In the genomic region with DNA sequence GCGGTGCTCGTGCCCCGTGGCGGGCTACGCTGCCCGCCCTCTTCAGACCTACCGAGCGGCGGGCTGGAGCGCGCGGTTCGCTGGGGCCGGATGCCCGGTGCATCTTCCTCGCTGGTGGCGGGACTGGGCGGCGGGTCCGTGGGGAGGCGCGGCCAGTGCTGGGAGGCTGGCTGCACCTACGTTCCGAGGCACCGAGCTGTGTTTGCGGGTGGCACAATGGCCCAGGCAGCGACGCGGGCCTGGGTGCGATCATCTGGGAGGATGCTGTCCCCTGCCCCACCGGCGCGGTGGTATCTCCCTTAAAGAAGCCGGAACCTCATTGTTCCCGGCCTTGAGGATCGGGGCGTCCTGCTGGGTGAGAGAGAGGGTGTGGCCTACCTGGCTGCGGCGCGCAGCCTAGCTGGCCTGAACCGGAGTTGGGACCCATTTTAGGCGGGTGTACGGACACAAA, we compare ENCODE assay signal across 8 mouse cellular contexts. TPM values are rescaled to one million over a fixed set of nuclear protein-coding genes. Genes with fewer than 3 reads are reported as not detected.
DNase-seq lines count a peak whose midpoint lies in the region; ATAC-seq and TF ChIP-seq lines count a peak whose summit lies in the region.

TSS of gene Pdik1l (minus strand) at position 321 of the 451 bp plus-strand sequence.

- WGBS in forebrain, embryonic 14.5 days, result under 1% methylated on average over 43 of the region's 43 CpGs
- 0% methylated on average over 43 of the region's 43 CpGs for WGBS in lung, embryonic 14.5 days
- WGBS in olfactory bulb, adult 2 months, result under 1% methylated on average over 43 of the region's 43 CpGs

- H3K4me2 ChIP-seq in forebrain, embryonic 14.5 days (ENCODE audit: low read length), result peak within 1 kb of the TSS; percentile 86
- H3K4me2 ChIP-seq in lung, embryonic 14.5 days, result peak within 1 kb of the TSS; percentile 96

- peaks cover 32% of the 10 kb centered on the region for H3K36me3 ChIP-seq in G1E (replicated peaks)
- peaks cover 18% of the 10 kb centered on the region for H3K36me3 ChIP-seq in forebrain, embryonic 14.5 days (ENCODE audit: control insufficient read depth, insufficient read depth, low read length)
- peaks cover 19% of the 10 kb centered on the region for H3K36me3 ChIP-seq in lung, embryonic 14.5 days (ENCODE audit: insufficient read depth)

- H3K9ac ChIP-seq in forebrain, embryonic 14.5 days (ENCODE audit: low read length), result peak within 1 kb of the TSS; percentile 99
- H3K9ac ChIP-seq in lung, embryonic 14.5 days, result peak within 1 kb of the TSS; percentile 96

- peak within 1 kb of the TSS; percentile 100 for H3K27ac ChIP-seq in forebrain, embryonic 14.5 days (ENCODE audit: low read depth, low read length)
- peak within 1 kb of the TSS; percentile 98 for H3K27ac ChIP-seq in layer of hippocampus, adult 2 months
- H3K27ac ChIP-seq in lung, embryonic 14.5 days (ENCODE audit: low read depth), result peak within 1 kb of the TSS; percentile 99
- peak within 1 kb of the TSS; percentile 76 for H3K27ac ChIP-seq in olfactory bulb, adult 2 months (ENCODE audit: insufficient read depth, low read depth, low read length)

- intact Hi-C loops in heart, postnatal 25 days (cut with DNase I), result loop anchor here (2.0 kb wide), 2 partner anchors 37 to 101 kb away; partner anchors contain the start of gene Cep85

- no peak for TF ChIP-seq CTCF in G1E (IDR thresholded peaks at IDR 0.05; ENCODE audit: low read depth, low read length)
- no peak for TF ChIP-seq CTCF in layer of hippocampus, adult 2 months (conservative IDR thresholded peaks at IDR 0.05)
- TF ChIP-seq CTCF in lung, embryonic 14.5 days (IDR thresholded peaks at IDR 0.05; ENCODE audit: low read depth), result no peak
- no peak for TF ChIP-seq CTCF in olfactory bulb, adult 2 months (IDR thresholded peaks at IDR 0.05; ENCODE audit: insufficient read depth, low read depth, low read length)

- DNase-seq in G1E (ENCODE audit: low spot score), result peak; percentile 83
- peak; percentile 91 for DNase-seq in forebrain, embryonic 14.5 days (ENCODE audit: low spot score)
- DNase-seq in heart, postnatal 25 days (ENCODE audit: low spot score), result peak; percentile 46
- peak; percentile 50 to 66 for DNase-seq in layer of hippocampus, adult 2 months (ENCODE audit: low spot score in 2 of 2)
- DNase-seq in lung, embryonic 14.5 days, result peak; percentile 86
- peak; percentile 79 to 83 for DNase-seq in thymus, postnatal 10 days (ENCODE audit: low spot score in 2 of 2)

- H3K4me1 ChIP-seq in G1E (ENCODE audit: insufficient read depth, low read depth, low read length), result peaks cover 43% of the 10 kb centered on the region
- peaks cover 11% of the 10 kb centered on the region for H3K4me1 ChIP-seq in forebrain, embryonic 14.5 days (ENCODE audit: control insufficient read depth, insufficient read depth, low read length)
- H3K4me1 ChIP-seq in lung, embryonic 14.5 days (ENCODE audit: insufficient read depth), result peaks cover 2% of the 10 kb centered on the region; the same call in 1 of the 2 replicates
- 0 out of 2 replicates have a peak, but pooled peaks cover 6% of the 10 kb centered on the region for H3K4me1 ChIP-seq in olfactory bulb, adult 2 months (ENCODE audit: control insufficient read depth, insufficient read depth, low read length)

- peaks cover under 1% of the 10 kb centered on the region; the same call in 1 of the 2 replicates for H3K27me3 ChIP-seq in G1E (ENCODE audit: insufficient read depth, low read length)
- H3K27me3 ChIP-seq in forebrain, embryonic 14.5 days (replicated peaks; ENCODE audit: control insufficient read depth, insufficient read depth, low read length), result no peaks in the 10 kb centered on the region
- no peaks in the 10 kb centered on the region for H3K27me3 ChIP-seq in lung, embryonic 14.5 days (ENCODE audit: insufficient read depth, low read length)

- peak; percentile 68 for ATAC-seq in G1E (ENCODE audit: extremely low read depth, insufficient number of reproducible peaks, low FRiP score, poor library complexity, severe bottlenecking)
- ATAC-seq in cerebellum, adult (ENCODE audit: insufficient number of reproducible peaks, low FRiP score, low TSS enrichment), result peak; percentile 65
- ATAC-seq in forebrain, embryonic 14.5 days, result peak; percentile 82
- ATAC-seq in lung, embryonic 14.5 days (ENCODE audit: insufficient read depth), result peak; percentile 82

- H3K9me3 ChIP-seq in G1E (replicated peaks), result no peaks in the 10 kb centered on the region
- H3K9me3 ChIP-seq in forebrain, embryonic 14.5 days (replicated peaks; ENCODE audit: control insufficient read depth, low read length), result no peaks in the 10 kb centered on the region
- no peaks in the 10 kb centered on the region for H3K9me3 ChIP-seq in lung, embryonic 14.5 days (ENCODE audit: low read depth, low read length)

- H3K4me3 ChIP-seq in G1E (ENCODE audit: low read depth, low read length), result peak within 1 kb of the TSS; percentile 98
- peak within 1 kb of the TSS; percentile 96 for H3K4me3 ChIP-seq in forebrain, embryonic 14.5 days (ENCODE audit: low read depth, low read length)
- peak within 1 kb of the TSS; percentile 89 for H3K4me3 ChIP-seq in layer of hippocampus, adult 2 months
- H3K4me3 ChIP-seq in lung, embryonic 14.5 days (ENCODE audit: low read depth, low read length), result peak within 1 kb of the TSS; percentile 99
- H3K4me3 ChIP-seq in olfactory bulb, adult 2 months (ENCODE audit: insufficient read depth, low read depth, low read length), result peak within 1 kb of the TSS; percentile 98

- no peak for TF ChIP-seq POLR2A in olfactory bulb, adult 2 months (IDR thresholded peaks at IDR 0.05; ENCODE audit: insufficient read depth, low read depth, low read length)

RNA-seq across cellular contexts. Expression of gene Pdik1l, which starts in this region (rescaled TPM):
- total RNA-seq in G1E (2014; fragmentation: Nextera tagmentation), result 40.5 and 42.9 TPM in 2 replicates
- total RNA-seq in G1E (2017), result 43.3 and 53.2 TPM in 2 replicates
- 3.2 and 4.0 TPM in 2 replicates for polyA plus RNA-seq in G1E (2012)
- polyA plus RNA-seq in forebrain, embryonic 14.5 days (2014; fragmentation: Nextera tagmentation; extraction: Ambion mirVana), result 32.2 and 40.5 TPM in 2 replicates
- 1 to 10 TPM; 5.8 to 8.4 TPM for total RNA-seq in heart, postnatal 25 days (2021)
- total RNA-seq in layer of hippocampus, adult 2 months (2021), result 10 to 100 TPM; 16.9 to 18.6 TPM
- 21.2 and 21.4 TPM in 2 replicates for polyA plus RNA-seq in lung, embryonic 14.5 days (2014; fragmentation: Nextera tagmentation; extraction: Ambion mirVana)
- not detected in 2 replicates for polyA plus RNA-seq in olfactory bulb, adult 2 months (2012; ENCODE audit: insufficient read depth, insufficient read length, low replicate concordance, missing spikeins)

Comparison
In these comparisons a context has a peak if more than half of its experiments do, and no peak if none do; other contexts are left out.
1. Peak in every context shown above with its lines: DNase-seq, ATAC-seq, H3K4me3 ChIP-seq and H3K27ac ChIP-seq.